Mouse (Mus musculus) urinary bladder, postnatal 36 days (tissue): Measurements from ENCODE around the gene Rnf220.

Experiments used
- DNase-seq, 2 experiments: peaks; one replicate each; pipeline ENCODE4 v3.0.0; 2022; ENCODE audit warnings: low spot score in 2 of 2, mixed read lengths in 1 of 2

Rnf220 gene

GRCm38 (mm10) chr4:117380558-117380935 lies 116.3 kb downstream of the Rnf220 start:
- DNase-seq, result no peak

DNA sequence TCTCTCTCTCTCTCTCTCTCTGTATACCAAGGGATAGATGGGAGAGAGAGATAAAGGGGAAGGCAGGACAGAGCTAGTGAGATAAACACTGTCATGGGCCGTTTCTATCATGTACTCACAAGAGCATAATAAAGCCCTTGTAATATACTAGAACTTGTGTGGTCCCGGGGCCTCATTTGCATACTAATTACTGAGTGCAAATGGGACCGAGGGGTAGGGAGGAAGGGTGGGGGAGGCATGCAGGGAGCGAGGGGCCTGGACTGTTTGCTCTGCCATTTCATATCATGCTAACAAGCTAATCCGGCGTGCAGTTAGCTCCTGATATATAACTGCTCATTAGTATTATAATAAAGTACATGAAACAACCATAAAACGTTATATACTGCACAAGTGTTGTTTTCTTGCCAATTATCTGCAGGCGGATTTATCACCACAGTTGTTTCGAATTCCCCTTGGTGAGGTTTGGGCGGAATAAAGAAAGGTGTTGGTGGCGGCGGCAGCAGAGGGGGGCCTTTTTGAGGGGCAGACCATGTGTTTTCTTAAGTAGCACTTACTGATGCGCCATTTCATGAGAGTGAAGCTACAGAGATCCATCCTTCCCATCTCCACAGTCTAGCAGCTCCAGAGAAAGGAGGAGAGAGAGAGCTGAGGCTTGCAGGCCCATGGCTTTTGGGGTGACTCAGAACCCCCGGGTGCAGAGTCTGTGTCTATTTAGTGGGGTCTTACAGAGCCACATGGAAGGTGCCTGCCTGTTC lies 116.9 kb downstream of the Rnf220 start:
- DNase-seq, result no peak

GRCm38 (mm10) chr4:117374078-117374540 lies 122.7 kb downstream of the Rnf220 start:
- no peak for DNase-seq

DNA sequence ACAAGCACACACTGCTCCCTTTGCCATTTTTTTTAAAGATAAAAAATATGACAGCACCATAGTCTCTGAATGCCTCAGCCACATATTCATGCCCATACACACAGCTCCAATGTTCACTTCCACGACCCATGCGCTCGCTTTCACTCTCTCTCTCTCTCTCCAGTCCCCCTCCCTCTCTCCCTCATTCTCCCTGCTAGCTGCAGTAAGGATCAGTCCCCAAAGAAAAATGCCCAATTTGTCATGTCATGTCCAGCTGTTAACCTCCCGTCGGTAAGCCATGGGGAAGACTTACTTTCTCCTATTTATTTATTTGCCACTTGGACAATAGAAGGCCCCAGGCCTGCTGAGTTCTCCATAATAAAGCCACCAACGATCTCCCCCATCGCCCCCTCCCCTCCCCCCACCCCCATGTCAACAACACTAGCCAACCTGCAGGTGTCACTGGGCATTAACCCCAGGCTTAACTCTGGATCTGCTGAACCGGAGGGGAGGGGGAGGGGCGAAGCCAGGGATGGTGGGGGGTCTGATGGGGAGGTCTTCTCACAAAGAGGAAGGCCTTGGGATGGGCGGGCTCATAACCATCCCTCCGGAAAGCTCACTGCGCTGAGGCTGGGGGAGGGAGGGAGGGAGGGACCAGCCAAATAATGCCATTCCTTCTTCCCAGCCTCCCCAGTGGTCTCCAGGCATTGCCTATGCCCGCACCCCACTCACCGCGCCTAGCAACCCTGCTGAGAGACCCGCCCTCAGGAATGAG lies 123.4 kb downstream of the Rnf220 start:
- no peak for DNase-seq

DNA sequence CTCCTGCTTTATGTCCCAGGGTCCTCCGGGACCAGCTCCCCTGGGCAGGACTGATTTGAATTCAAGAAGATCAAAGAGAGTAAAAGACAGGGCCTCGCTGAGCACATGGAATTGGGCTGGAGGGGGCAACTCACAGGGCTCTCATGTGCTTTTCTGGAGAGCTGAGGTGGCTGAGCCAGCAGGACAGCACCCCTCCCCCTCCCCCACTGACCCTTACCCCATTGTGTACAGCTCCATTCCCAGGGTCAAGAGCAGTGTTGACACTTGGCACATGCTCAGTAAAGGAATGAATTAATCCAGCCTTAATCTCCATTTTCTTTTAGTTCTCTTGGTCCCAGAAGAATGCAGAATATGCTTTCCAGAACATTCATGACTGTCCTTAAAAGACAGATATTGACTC lies 125.0 kb downstream of the Rnf220 start:
- no peak for DNase-seq

DNA sequence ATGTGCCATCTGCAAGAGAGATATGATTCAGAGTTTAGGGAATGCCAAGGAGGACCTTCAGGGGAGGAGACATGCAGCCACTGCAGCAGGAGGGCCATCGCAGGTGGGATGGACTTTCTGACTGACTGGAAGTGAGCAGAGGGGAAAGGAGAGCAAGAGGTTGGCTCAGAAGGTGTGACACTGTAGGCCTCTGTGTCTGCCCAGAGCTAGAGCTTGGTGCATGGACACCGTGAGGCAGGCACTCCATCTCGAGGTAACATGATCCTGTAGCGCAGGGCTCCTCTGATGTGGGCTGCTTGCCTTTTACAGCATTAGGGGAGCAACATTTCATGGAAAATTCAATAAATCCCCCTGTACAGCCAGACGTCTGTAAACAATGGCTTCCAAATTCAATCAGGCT lies 126.5 kb downstream of the Rnf220 start:
- DNase-seq, result no peak

DNA sequence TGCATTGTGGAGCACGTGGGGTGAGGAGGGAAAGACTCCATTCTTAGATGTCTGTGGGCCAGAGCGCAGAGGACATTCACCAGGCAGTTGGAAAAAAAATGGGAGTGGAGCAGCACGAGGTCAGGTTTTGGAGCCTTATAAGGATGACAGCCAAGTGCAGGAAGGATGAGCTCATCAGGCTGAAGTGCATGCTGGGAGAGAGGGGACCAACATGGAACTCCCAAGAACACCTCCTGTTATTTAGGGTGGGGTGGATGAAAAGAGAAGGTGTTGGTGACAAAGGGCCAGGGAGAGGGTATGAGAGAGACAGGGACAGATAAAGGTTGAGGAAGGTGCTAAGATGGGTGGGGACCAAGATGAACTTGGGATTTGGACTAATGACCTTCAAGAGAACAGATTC lies 127.3 kb downstream of the Rnf220 start:
- no peak for DNase-seq

DNA sequence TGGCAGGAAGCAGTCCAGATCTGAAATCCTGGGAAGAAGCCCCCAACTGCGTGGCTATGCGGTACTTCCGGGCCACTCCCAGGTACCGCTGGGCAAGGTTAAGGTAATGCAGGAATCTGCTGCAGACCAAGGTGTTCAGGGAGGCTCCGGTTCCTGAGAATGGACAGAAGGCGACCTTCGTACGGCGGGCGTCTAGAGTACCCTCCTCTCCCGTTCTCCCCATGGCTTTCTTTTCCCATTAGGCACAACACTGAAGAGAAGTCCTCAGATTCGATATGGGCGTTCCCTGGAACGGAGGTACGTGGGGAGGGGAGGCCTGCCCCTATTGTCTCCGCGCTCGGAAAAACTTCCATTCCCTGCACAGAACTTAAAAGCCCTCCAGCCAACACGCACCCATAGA lies 129.5 kb downstream of the Rnf220 start:
- DNase-seq, result no peak

GRCm38 (mm10) chr4:117362085-117362484 lies 134.8 kb downstream of the Rnf220 start:
- DNase-seq, result no peak

- no peak for DNase-seq
Measured at GRCm38 (mm10) chr4:117361558-117361873, 135.3 kb downstream of the Rnf220 start.

DNA sequence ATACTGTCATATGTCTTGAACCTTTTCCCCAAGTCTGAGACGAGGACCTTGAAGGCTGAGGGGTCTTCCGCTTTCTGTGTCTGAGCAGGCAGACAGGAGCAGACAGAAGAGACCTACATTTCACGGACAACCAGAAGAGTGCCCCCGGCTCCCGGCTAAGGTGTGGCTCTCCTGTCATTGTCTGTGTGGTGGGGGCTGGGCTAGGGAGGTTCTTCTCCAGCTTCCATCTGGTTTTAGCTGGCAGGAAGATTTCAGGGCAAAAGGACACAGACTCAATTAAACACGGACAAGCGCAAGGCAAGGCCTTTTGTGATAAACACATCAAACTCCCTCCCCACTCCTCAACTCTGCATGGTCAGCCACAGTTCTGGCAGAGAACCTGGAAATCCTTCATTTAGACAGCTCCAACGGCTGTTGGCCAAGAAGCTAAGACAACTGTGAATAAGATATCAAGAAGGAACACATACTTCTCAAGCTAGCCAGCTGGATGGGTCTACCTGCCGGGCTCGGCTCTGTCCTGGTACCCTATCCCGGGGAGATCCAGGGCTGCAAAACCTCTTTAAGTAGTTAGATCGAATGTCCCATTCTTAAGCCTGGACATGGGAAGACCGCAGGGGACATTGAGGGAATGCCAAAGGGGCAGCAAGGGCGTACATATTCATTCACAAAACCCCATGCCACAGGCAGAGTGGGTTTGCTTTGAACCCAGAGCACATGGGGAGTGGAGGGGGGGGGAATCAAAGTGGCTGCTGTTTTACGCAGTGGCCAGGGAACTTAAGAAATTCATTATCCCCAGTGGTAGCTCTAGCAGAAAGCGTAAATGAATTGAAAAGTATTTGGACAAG lies 135.9 kb downstream of the Rnf220 start:
- DNase-seq, result no peak

GRCm38 (mm10) chr4:117359803-117360382 lies 137.0 kb downstream of the Rnf220 start:
- DNase-seq, result no peak

DNA sequence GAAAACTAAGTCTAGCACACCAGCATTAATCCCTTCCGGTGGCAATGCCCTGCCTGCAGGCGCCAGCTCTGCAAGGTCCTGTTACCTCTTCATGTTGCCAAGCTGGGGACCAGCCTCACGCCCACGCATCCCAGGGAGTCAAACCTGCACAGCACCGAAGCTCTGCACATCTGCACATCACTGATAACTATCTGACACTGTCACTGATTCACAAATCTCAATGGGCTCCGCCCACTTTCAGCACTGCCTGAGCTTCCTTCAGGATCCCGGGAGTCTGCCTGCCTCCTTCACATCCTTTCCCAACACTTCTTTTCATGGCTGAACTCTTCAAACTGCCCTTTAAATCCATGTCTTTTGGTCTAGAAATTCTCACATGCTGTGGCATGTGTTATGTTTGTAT lies 138.9 kb downstream of the Rnf220 start:
- DNase-seq, result no peak

- no peak for DNase-seq
Measured at GRCm38 (mm10) chr4:117357104-117357503, 139.7 kb downstream of the Rnf220 start.

DNA sequence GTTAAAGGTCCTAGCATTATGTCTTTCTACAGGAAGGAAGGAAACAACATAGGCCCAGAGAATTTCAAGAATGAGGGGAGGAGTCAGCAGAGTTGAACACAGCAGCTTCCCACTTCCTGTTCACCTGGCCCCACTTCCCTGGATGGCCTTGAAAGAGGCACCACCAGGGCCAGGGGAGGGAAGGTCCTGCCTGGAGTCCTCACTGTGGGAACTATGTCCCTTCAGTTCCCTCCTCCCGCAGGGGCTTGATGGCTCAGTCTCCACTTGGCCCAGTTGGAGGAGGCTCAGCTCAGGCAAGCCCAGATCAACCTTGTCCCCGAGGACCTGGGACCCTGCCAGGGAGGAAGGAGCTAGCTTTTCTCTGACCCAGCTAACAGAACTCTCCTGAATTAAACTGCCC lies 140.6 kb downstream of the Rnf220 start:
- peak in 1 of 2 experiments; percentile 56 for DNase-seq

GRCm38 (mm10) chr4:117354651-117355050 lies 142.2 kb downstream of the Rnf220 start:
- DNase-seq, result no peak

- no peak for DNase-seq
Measured at GRCm38 (mm10) chr4:117352957-117353356, 143.9 kb downstream of the Rnf220 start.

GRCm38 (mm10) chr4:117352071-117352470 lies 144.8 kb downstream of the Rnf220 start:
- DNase-seq, result no peak

- no peak for DNase-seq
Measured at GRCm38 (mm10) chr4:117350139-117350693, 146.6 kb downstream of the Rnf220 start.

DNA sequence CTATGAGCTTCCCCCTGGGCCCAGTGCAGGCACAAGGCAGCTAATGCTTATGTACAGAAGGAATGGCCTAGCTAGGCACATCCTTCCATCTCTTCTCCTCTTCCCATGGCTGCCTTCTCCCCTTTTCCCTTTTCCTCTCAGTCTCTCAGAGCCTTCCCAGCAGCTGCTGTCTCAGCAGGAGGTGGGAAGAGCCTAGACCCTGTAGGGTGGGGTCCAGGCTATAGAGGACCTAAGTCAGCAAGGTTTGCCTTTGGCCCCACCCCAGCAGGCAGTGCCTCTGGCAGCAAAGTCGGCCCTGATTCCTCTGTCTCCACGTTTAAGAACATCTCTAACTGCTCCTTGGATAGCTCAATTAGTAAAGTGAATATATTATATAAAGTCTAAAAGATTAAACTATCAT lies 147.5 kb downstream of the Rnf220 start:
- no peak for DNase-seq

- DNase-seq, result peak in 1 of 2 experiments; percentile 19
Measured at GRCm38 (mm10) chr4:117346025-117346424, 150.8 kb downstream of the Rnf220 start.

GRCm38 (mm10) chr4:117343385-117343784 lies 153.5 kb downstream of the Rnf220 start:
- DNase-seq, result no peak
